Mouse (Mus musculus) hindbrain, postnatal 0 days (tissue): ENCODE data around the gene Fam222b. TPM values are rescaled to one million over a fixed set of nuclear protein-coding genes. Genes with fewer than 3 reads are reported as not detected.

ENCODE experiments used
- ATAC-seq: fragments of 200-750 bp; cut with Nextera tagmentation; 2 replicates; pipeline ENCODE4 v1.8.0; 2017; ENCODE audit warnings: mild to moderate bottlenecking, moderate TSS enrichment, moderate library complexity
- DNase-seq: peaks from one replicate; pipeline ENCODE4 v3.0.0-alpha.2; 2015; ENCODE audit warnings: low spot score
- H3K27ac ChIP-seq: fragments of 300-500 bp; sonication (generic); 2 replicates; pipeline ENCODE4 v1.5.1; 2014; ENCODE audit warnings: mild to moderate bottlenecking
- H3K27me3 ChIP-seq: fragments of 300-500 bp; sonication (generic); 2 replicates; pipeline ENCODE4 v1.6.1; 2014; ENCODE audit warnings: low read length, mixed read lengths; ENCODE audit not compliant: insufficient read depth
- H3K36me3 ChIP-seq: fragments of 300-500 bp; sonication (generic); 2 replicates; pipeline ENCODE4 v1.6.1; 2014; ENCODE audit warnings: low read length, mixed read lengths; ENCODE audit not compliant: insufficient read depth
- H3K4me1 ChIP-seq: fragments of 300-500 bp; sonication (generic); 2 replicates; pipeline ENCODE4 v1.6.1; 2014; ENCODE audit warnings: antibody characterized with exemption, low read length, mixed read lengths; ENCODE audit not compliant: insufficient read depth
- H3K4me2 ChIP-seq: fragments of 300-500 bp; sonication (generic); 2 replicates; pipeline ENCODE4 v1.6.1; 2014; ENCODE audit warnings: low read depth, mild to moderate bottlenecking, low read length, moderate library complexity, mixed read lengths
- H3K4me3 ChIP-seq: fragments of 300-500 bp; sonication (generic); 2 replicates; pipeline ENCODE4 v1.5.1; 2014; ENCODE audit warnings: low read length
- H3K9ac ChIP-seq: fragments of 300-500 bp; sonication (generic); replicated peaks from 2 replicates; pipeline ENCODE4 v1.6.1; 2014; ENCODE audit warnings: mild to moderate bottlenecking, low read length, moderate library complexity, mixed read lengths
- H3K9me3 ChIP-seq: fragments of 300-500 bp; sonication (generic); 2 replicates; pipeline ENCODE4 v1.6.1; 2016; ENCODE audit warnings: low read length, mixed read lengths
- CTCF ChIP-seq: IDR thresholded peaks from 2 replicates; pipeline ENCODE4 v1.5.1; 2016; ENCODE audit warnings: antibody characterized with exemption, control low read depth, low read depth
- WGBS: fragments of 180-500 bp; shearing (Covaris S2); extraction: QIAGEN DNeasy Blood & Tissue Kit; methylation state at CpG from one replicate; pipeline ENCODE4 v1.1.7; 2014; 5-methylcytosine and 5-hydroxymethylcytosine counted together
- polyA plus RNA-seq: library from polyadenylated mRNA; unstranded; fragments of >200 nt; fragmentation: Nextera tagmentation; extraction: Ambion mirVana; gene quantifications from 2 replicates; pipeline ENCODE4 v1.2.1, GENCODE M21; 2015
- total RNA-seq: library from RNA; depleted of rRNA; stranded (reverse); fragments of >200 nt; gene quantifications from 2 replicates; pipeline ENCODE4 v1.2.3, GENCODE M21; 2014

Gene Fam222b
- total and polyA plus RNA-seq, 2 experiments from 2014 or later, result 22.9 to 32.6 TPM

GRCm38 (mm10) chr11:78171328-78171727 lies 76.9 kb downstream of the Fam222b start:
- Histone ChIP-seq H3K27ac (no peak overlapping the region), H3K4me3 (no peak overlapping the region), H3K4me1 (no peaks in the 10 kb centered on the region), H3K36me3 (no peaks in the 10 kb centered on the region), H3K9me3 (no peaks in the 10 kb centered on the region), H3K4me2 (no peak overlapping the region), H3K27me3 (no peaks in the 10 kb centered on the region), H3K9ac (no peak overlapping the region)
- WGBS, result 70% methylated on average over 4 of the region's 4 CpGs
- DNase-seq, result no peak
- no peak for ATAC-seq
- TF ChIP-seq CTCF, result peak; percentile 32

GRCm38 (mm10) chr11:78172034-78172747 lies 77.7 kb downstream of the Fam222b start:
- peak; percentile 53 for ATAC-seq
- Histone ChIP-seq H3K9ac (no peak overlapping the region), H3K4me2 (no peak overlapping the region), H3K27me3 (no peaks in the 10 kb centered on the region), H3K9me3 (no peaks in the 10 kb centered on the region), H3K36me3 (no peaks in the 10 kb centered on the region), H3K4me3 (no peak overlapping the region), H3K4me1 (no peaks in the 10 kb centered on the region), H3K27ac (no peak overlapping the region)
- peak; percentile 62 for TF ChIP-seq CTCF
- WGBS, result 81% methylated on average over 16 of the region's 16 CpGs
- DNase-seq, result no peak

- H3K4me3 ChIP-seq, result no peak overlapping the region
- H3K9ac ChIP-seq, result no peak overlapping the region
- 85% methylated on average over 19 of the region's 19 CpGs for WGBS
- H3K36me3 ChIP-seq, result no peaks in the 10 kb centered on the region
- no peaks in the 10 kb centered on the region for H3K9me3 ChIP-seq
- no peaks in the 10 kb centered on the region for H3K27me3 ChIP-seq
- DNase-seq, result no peak
- H3K27ac ChIP-seq, result no peak overlapping the region
- H3K4me1 ChIP-seq, result no peaks in the 10 kb centered on the region
- TF ChIP-seq CTCF, result no peak
- no peak overlapping the region for H3K4me2 ChIP-seq
- no peak for ATAC-seq
Observed at GRCm38 (mm10) chr11:78172748-78173383, 78.4 kb downstream of the Fam222b start.

GRCm38 (mm10) chr11:78174506-78174905 lies 80.0 kb downstream of the Fam222b start:
- peaks cover 3% of the 10 kb centered on the region; the same call in 1 of the 2 replicates for H3K36me3 ChIP-seq
- H3K27ac ChIP-seq, result no peak overlapping the region
- no peak overlapping the region for H3K9ac ChIP-seq
- H3K4me2 ChIP-seq, result no peak overlapping the region
- no peaks in the 10 kb centered on the region for H3K9me3 ChIP-seq
- H3K4me3 ChIP-seq, result no peak overlapping the region
- H3K27me3 ChIP-seq, result no peaks in the 10 kb centered on the region
- ATAC-seq (no peak), DNase-seq (no peak)
- 84% methylated on average over 3 of the region's 3 CpGs for WGBS
- H3K4me1 ChIP-seq, result peaks cover 9% of the 10 kb centered on the region; the same call in 1 of the 2 replicates
- no peak for TF ChIP-seq CTCF

- DNase-seq, result no peak
- peak; percentile 20; the same call in 1 of the 2 replicates for TF ChIP-seq CTCF
Observed at GRCm38 (mm10) chr11:78175771-78176401, 81.4 kb downstream of the Fam222b start.

GRCm38 (mm10) chr11:78176402-78176862 lies 82.0 kb downstream of the Fam222b start, which contains the start of the genes Nek8 and Tlcd1:
Gene Nek8, minus strand, starts transcription at chr11:78176675.
Gene Tlcd1, plus strand, starts transcription at chr11:78176711.
- Histone ChIP-seq H3K4me2 (peak within 1 kb of the TSS; percentile 59), H3K9me3 (no peaks in the 10 kb centered on the region), H3K36me3 (peaks cover 20% of the 10 kb centered on the region), H3K27me3 (no peaks in the 10 kb centered on the region), H3K4me3 (peak within 1 kb of the TSS; percentile 55), H3K9ac (peak within 1 kb of the TSS; percentile 46), H3K27ac (peak within 1 kb of the TSS; percentile 91), H3K4me1 (peaks cover 9% of the 10 kb centered on the region; the same call in 1 of the 2 replicates)
- WGBS, result under 1% methylated on average over 32 of the region's 32 CpGs
- ATAC-seq, result peak; percentile 64
- DNase-seq, result peak; percentile 90
- no peak for TF ChIP-seq CTCF

More at GRCm38 (mm10) chr11:78175771-78176401, 81.4 kb downstream of the Fam222b start:
- H3K27ac ChIP-seq, result peak overlapping the region; percentile 91; the same call in 1 of the 2 replicates
- H3K9me3 ChIP-seq, result no peaks in the 10 kb centered on the region
- peak overlapping the region; percentile 46; the same call in 1 of the 2 replicates for H3K9ac ChIP-seq
- H3K4me1 ChIP-seq, result peaks cover 9% of the 10 kb centered on the region; the same call in 1 of the 2 replicates
- H3K27me3 ChIP-seq, result no peaks in the 10 kb centered on the region
- H3K36me3 ChIP-seq, result peaks cover 15% of the 10 kb centered on the region
- H3K4me2 ChIP-seq, result peak overlapping the region; percentile 59
- 4% methylated on average over 9 of the region's 10 CpGs for WGBS
- H3K4me3 ChIP-seq, result peak overlapping the region; percentile 55
- ATAC-seq, result no peak
